Comparison of ENCODE assay signal across 22 mouse cellular contexts in the genomic region with DNA sequence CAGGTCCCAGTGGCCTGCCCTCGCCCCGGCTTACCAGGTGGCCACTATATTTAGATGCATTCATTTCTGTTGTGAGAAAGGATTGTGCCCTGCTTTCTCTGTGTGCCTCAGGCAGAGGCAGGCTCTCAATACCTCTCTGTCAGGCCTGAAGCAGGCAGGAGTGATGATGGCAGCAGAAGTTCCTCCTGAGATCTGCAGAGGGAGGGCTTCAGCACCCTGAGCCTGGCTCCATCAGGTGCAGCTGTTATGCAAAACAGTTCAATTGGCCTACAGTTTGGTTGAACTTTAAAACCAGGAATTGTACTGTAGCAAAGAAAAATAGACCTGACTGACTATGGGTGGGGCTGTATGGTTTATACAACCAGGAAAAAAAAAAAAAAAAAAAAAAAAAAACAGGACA.
DNase-seq lines count a peak whose midpoint lies in the region; ATAC-seq and TF ChIP-seq lines count a peak whose summit lies in the region.
"Had no signal": no experiment of that assay in that cellular context is flagged by ENCODE, and none has a peak within 500 bp of the region (broad histone marks: within the 10 kb centered on the region; RNA-seq: fewer than 3 reads in every experiment).

No protein-coding gene starts in this region.

- H3K79me2 ChIP-seq in CH12.LX (replicated peaks; ENCODE audit: control insufficient read depth, extremely low read depth, insufficient read depth, poor library complexity, severe bottlenecking), result no peaks in the 10 kb centered on the region

- H3K4me2 ChIP-seq in CH12.LX (ENCODE audit: insufficient read depth, low read depth, poor library complexity, severe bottlenecking), result no peak overlapping the region
- no peak overlapping the region for H3K4me2 ChIP-seq in liver, embryonic 14.5 days (ENCODE audit: low read depth)
- H3K4me2 ChIP-seq: embryonic facial prominence, embryonic 12.5 days; heart, embryonic 11.5 days; hindbrain, embryonic 14.5 days; midbrain, embryonic 13.5 days; neural tube, embryonic 15.5 days had no signal

- TF ChIP-seq EP300 in CH12.LX (IDR thresholded peaks at IDR 0.05; ENCODE audit: low read length), result peak; percentile 19; the same call in 1 of the 2 replicates
- no peak for TF ChIP-seq EP300 in liver, embryonic 14.5 days (IDR thresholded peaks at IDR 0.05; ENCODE audit: low read depth)

- no peaks in the 10 kb centered on the region for H3K36me3 ChIP-seq in CH12.LX (replicated peaks in 1 of 2; ENCODE audit: control insufficient read depth in 1 of 2, insufficient read depth in 1 of 2, low read length in 1 of 2)
- no peaks in the 10 kb centered on the region for H3K36me3 ChIP-seq in liver, embryonic 14.5 days (replicated peaks; ENCODE audit: control insufficient read depth, insufficient read depth, low read depth)
- H3K36me3 ChIP-seq: embryonic facial prominence, embryonic 12.5 days; midbrain, embryonic 13.5 days; neural tube, embryonic 15.5 days had no signal

- no peak for TF ChIP-seq POLR2A in CH12.LX (IDR thresholded peaks at IDR 0.05; ENCODE audit: low read depth, low read length)

- no peak overlapping the region for H3K4me3 ChIP-seq in CH12.LX (replicated peaks in 1 of 3; ENCODE audit: low read depth in 2 of 3, low read length in 2 of 3, poor library complexity in 1 of 3)
- H3K4me3 ChIP-seq in liver, embryonic 14.5 days (ENCODE audit: insufficient read depth in 1 of 2, low read depth in 2 of 2, low read length in 2 of 2), result no peak overlapping the region
- H3K4me3 ChIP-seq: embryonic facial prominence, embryonic 12.5 days; midbrain, embryonic 13.5 days; myocyte; neural tube, embryonic 15.5 days had no signal

- H3K9me3 ChIP-seq in CH12.LX (replicated peaks; ENCODE audit: low read length), result peaks cover 14% of the 10 kb centered on the region
- H3K9me3 ChIP-seq in liver, embryonic 14.5 days (ENCODE audit: control insufficient read depth, low read length), result no peaks in the 10 kb centered on the region
- H3K9me3 ChIP-seq: embryonic facial prominence, embryonic 12.5 days; neural tube, embryonic 15.5 days had no signal

- H3K4me1 ChIP-seq in CH12.LX (ENCODE audit: control insufficient read depth in 1 of 2, insufficient read depth in 2 of 2), result peaks cover 3 to 18% of the 10 kb centered on the region in 2 experiments
- H3K4me1 ChIP-seq in liver, embryonic 14.5 days (replicated peaks; ENCODE audit: control insufficient read depth in 2 of 2, insufficient read depth in 2 of 2, low read length in 1 of 2), result peaks cover 21 to 31% of the 10 kb centered on the region in 2 experiments
- H3K4me1 ChIP-seq: embryonic facial prominence, embryonic 12.5 days; midbrain, embryonic 13.5 days; neural tube, embryonic 15.5 days had no signal

- DNase-seq in kidney, adult 11 months, result peak; percentile 71
- DNase-seq in kidney, postnatal 10 days, result no peak
- DNase-seq in CH12.LX (ENCODE audit: extremely low read depth), result peak; percentile 63
- DNase-seq in kidney, adult 8-10 months, result peak; percentile 52 to 78
- no peak for DNase-seq in liver, embryonic 14.5 days (ENCODE audit: low read depth in 3 of 3, low spot score in 3 of 3)
- no peak for DNase-seq in spleen, postnatal 10 days (ENCODE audit: low spot score in 2 of 2)
- no peak for DNase-seq in heart, postnatal 36 days
- no peak for DNase-seq in left cerebral cortex, adult 8-10 months (ENCODE audit: low spot score in 2 of 2)
- DNase-seq: adrenal gland, adult 2 months; cerebellum, adult 9-10 months; heart, postnatal 10 days; lung, adult 18-20 months; lung, postnatal 14 days; right cerebral cortex, postnatal 14 days; thymus, postnatal 14 days had no signal

- H3K27me3 ChIP-seq in CH12.LX (replicated peaks), result no peaks in the 10 kb centered on the region
- H3K27me3 ChIP-seq in liver, embryonic 14.5 days (ENCODE audit: control insufficient read depth, insufficient read depth, low read length), result no peaks in the 10 kb centered on the region
- H3K27me3 ChIP-seq: embryonic facial prominence, embryonic 12.5 days; midbrain, embryonic 13.5 days; neural tube, embryonic 15.5 days had no signal

- dilution Hi-C loops in CH12.LX (cut with MboI; ENCODE audit: extremely low pct_ligation_motif_present, extremely low pct_unique_long_range_greater_than_20kb, low sequenced_read_pairs), result no loop called here

- peak in 1 of 2 experiments; percentile 45; a peak in 2 of 4 replicates for TF ChIP-seq CTCF in CH12.LX (conservative IDR thresholded peaks at IDR 0.05 in 1 of 2, IDR thresholded peaks at IDR 0.05 in 1 of 2; ENCODE audit: low read depth in 2 of 2, low read length in 2 of 2)
- peak; percentile 33; the same call in 1 of the 2 replicates for TF ChIP-seq CTCF in liver, embryonic 14.5 days (IDR thresholded peaks at IDR 0.05; ENCODE audit: low read depth)

- H3K27ac ChIP-seq in CH12.LX (ENCODE audit: insufficient read depth, low read depth), result no peak overlapping the region
- H3K27ac ChIP-seq in liver, embryonic 14.5 days, result no peak overlapping the region
- H3K27ac ChIP-seq: embryonic facial prominence, embryonic 12.5 days; hindbrain, embryonic 14.5 days; midbrain, embryonic 13.5 days; neural tube, embryonic 15.5 days had no signal

- ATAC-seq in liver, embryonic 14.5 days (ENCODE audit: insufficient read depth), result no peak
- ATAC-seq: forebrain, embryonic 16.5 days; midbrain, embryonic 13.5 days had no signal

- intact Hi-C loops in heart, postnatal 36 days (cut with DNase I), result no loop called here

- in situ Hi-C loops in CH12.LX (cut with MboI; ENCODE audit: low pct_ligation_motif_present, low pct_unique_long_range_greater_than_20kb, low sequenced_read_pairs), result no loop called here

- 92% methylated on average over 2 of the region's 2 CpGs for WGBS in liver, embryonic 14.5 days (ENCODE audit: insufficient replicate concordance)

- peak; percentile 48 for TF ChIP-seq RAD21 in CH12.LX (IDR thresholded peaks at IDR 0.05; ENCODE audit: low read depth, low read length)

- H3K9ac ChIP-seq in CH12.LX (ENCODE audit: insufficient read depth, low read depth), result no peak overlapping the region
- no peak overlapping the region for H3K9ac ChIP-seq in liver, embryonic 14.5 days (replicated peaks)
- H3K9ac ChIP-seq: embryonic facial prominence, embryonic 12.5 days; hindbrain, embryonic 14.5 days; midbrain, embryonic 13.5 days; neural tube, embryonic 15.5 days had no signal

TF ChIP-seq in CH12.LX, 34 proteins besides CTCF, POLR2A, EP300 and RAD21:
- TF ChIP-seq CHD2 (IDR thresholded peaks at IDR 0.05; ENCODE audit: low read length) (no peak), IRF4 (IDR thresholded peaks at IDR 0.05; ENCODE audit: low read depth, low read length) (0 out of 2 replicates have a peak, but pooled peaks have one; percentile 8), MEF2A (IDR thresholded peaks at IDR 0.05; ENCODE audit: borderline replicate concordance, low read depth, low read length) (peak; percentile 26; the same call in 1 of the 2 replicates), MAZ (IDR thresholded peaks at IDR 0.05; ENCODE audit: low read depth, low read length) (no peak), ZMIZ1 (IDR thresholded peaks at IDR 0.05; ENCODE audit: low read depth, low read length) (no peak), JUND (conservative IDR thresholded peaks at IDR 0.05; ENCODE audit: low read depth, low read length) (no peak), UBTF (IDR thresholded peaks at IDR 0.05; ENCODE audit: low read depth, low read length) (no peak), PAX5 (IDR thresholded peaks at IDR 0.05; ENCODE audit: low read length) (no peak), GABPA (IDR thresholded peaks at IDR 0.05; ENCODE audit: insufficient replicate concordance, low read depth, low read length) (no peak), SMC3 (IDR thresholded peaks at IDR 0.05; ENCODE audit: low read depth, low read length) (peak; percentile 55), NELFE (IDR thresholded peaks at IDR 0.05; ENCODE audit: low read depth, low read length) (no peak), RCOR1 (conservative IDR thresholded peaks at IDR 0.05; ENCODE audit: low read depth, low read length) (no peak), TCF12 (IDR thresholded peaks at IDR 0.05; ENCODE audit: low read depth, low read length) (peak; percentile 14; the same call in 1 of the 2 replicates), ZC3H11A (IDR thresholded peaks at IDR 0.05; ENCODE audit: low read depth, low read length) (no peak), E2F4 (IDR thresholded peaks at IDR 0.05; ENCODE audit: insufficient replicate concordance, low read depth, low read length) (no peak), ETS1 (conservative IDR thresholded peaks at IDR 0.05; ENCODE audit: low read depth, low read length) (peak; percentile 47), HCFC1 (IDR thresholded peaks at IDR 0.05; ENCODE audit: low read depth, low read length) (no peak), TBP (conservative IDR thresholded peaks at IDR 0.05; ENCODE audit: low read depth, low read length) (no peak), JUN (IDR thresholded peaks at IDR 0.05; ENCODE audit: insufficient read depth, low read depth, low read length) (no peak), MXI1 (IDR thresholded peaks at IDR 0.05; ENCODE audit: low read depth, low read length) (no peak), SIN3A (IDR thresholded peaks at IDR 0.05; ENCODE audit: low read length) (peak; percentile 40; the same call in 1 of the 2 replicates), MAFK (IDR thresholded peaks at IDR 0.05; ENCODE audit: insufficient replicate concordance, low read length) (no peak), BHLHE40 (IDR thresholded peaks at IDR 0.05; ENCODE audit: low read depth, low read length) (peak; percentile 36; the same call in 1 of the 2 replicates), MAX (IDR thresholded peaks at IDR 0.05; ENCODE audit: low read length) (no peak), POLR2AphosphoS2 (IDR thresholded peaks at IDR 0.05; ENCODE audit: low read depth, low read length) (no peak), USF2 (conservative IDR thresholded peaks at IDR 0.05; ENCODE audit: low read depth, low read length) (no peak), KAT2A (IDR thresholded peaks at IDR 0.05; ENCODE audit: insufficient replicate concordance, low read length) (no peak), ZNF384 (IDR thresholded peaks at IDR 0.05; ENCODE audit: low read depth, low read length) (peak; percentile 61), CHD1 (IDR thresholded peaks at IDR 0.05; ENCODE audit: low read depth, low read length) (no peak), ZKSCAN1 (IDR thresholded peaks at IDR 0.05; ENCODE audit: borderline replicate concordance, low read depth, low read length) (no peak), NRF1 (IDR thresholded peaks at IDR 0.05; ENCODE audit: low read depth, low read length) (no peak)

Comparison
In these comparisons a context has a peak if more than half of its experiments do, and no peak if none do; other contexts are left out.
1. DNase-seq: peak in kidney, adult 11 months (single experiment), CH12.LX (single experiment) and kidney, adult 8-10 months (2 of 2); none in kidney, postnatal 10 days (single experiment), liver, embryonic 14.5 days (0 of 3), spleen, postnatal 10 days (0 of 2), heart, postnatal 36 days (0 of 2) and left cerebral cortex, adult 8-10 months (0 of 2).